Mouse (Mus musculus) c-Kit-negative CD71-positive TER-119-positive erythroid progenitor cells, embryonic 14.5 days (primary cell): ENCODE results near the gene Spata19.

Experiments used
- DNase-seq: peaks from one replicate; pipeline ENCODE4 v3.0.0-alpha.2; 2013; ENCODE audit warnings: low read depth, low spot score

The Spata19 gene

DNA sequence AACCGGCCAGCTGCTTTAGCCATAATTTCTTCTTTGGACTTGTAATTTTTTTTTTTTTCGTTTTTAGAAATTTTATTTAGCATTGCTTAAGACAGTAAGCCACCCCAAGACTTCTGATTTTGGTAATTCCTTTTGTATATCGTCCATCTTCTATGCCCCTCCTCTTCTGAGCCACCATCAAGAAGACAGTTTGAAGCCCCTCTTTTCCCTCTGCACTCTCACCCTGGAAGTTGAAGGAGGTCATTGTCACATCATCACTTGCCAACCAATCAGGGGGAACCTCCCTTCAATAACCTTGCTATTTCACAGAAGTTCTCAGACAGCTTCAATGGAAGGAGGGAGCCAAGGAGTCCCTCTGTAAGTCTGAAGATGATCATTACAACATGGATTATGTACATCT lies at the start of gene Spata19:
Spata19 (plus strand) TSS at position 301 of the 400 bp plus-strand sequence.
- no peak for DNase-seq

DNA sequence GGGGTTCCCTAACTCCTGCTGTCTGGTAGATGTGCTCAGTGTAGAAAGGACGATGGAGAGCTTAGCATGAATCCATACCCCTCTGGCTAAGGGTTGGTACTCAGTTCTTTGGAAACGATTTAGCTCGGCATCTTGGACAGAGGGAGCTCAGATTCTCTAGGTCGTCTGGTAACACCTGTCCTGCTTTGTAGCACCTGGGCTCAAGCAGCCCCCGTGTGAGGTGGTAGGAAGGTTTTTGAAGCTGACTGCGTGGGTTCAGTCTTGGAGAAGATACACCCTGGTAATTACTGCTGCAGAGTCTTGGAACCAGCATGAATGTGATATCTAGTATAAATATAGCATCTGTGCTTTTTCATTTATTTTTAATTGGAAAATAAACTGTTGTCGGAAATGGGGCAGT lies 43.5 kb upstream of the Spata19 start:
- DNase-seq: no peak

DNA sequence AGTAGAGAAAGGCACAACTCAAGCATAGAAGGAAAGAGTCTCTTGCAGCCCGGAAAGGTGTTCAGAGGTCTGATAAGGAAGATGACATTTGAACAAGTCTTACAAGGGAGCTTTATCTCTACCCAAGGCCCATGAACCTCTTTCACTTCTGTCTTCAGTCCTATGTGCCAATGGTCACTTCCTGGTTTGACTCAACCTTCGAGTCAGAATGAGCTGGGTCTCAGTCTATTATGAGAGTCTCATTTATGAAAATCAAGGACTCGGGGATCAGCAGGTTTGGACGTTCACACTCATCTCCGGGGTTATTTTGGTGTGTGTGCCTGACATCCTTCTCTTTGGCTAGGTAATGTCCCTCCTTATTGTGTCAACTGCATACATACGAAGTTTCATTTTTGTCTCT lies 38.7 kb upstream of the Spata19 start:
- DNase-seq: no peak

DNA sequence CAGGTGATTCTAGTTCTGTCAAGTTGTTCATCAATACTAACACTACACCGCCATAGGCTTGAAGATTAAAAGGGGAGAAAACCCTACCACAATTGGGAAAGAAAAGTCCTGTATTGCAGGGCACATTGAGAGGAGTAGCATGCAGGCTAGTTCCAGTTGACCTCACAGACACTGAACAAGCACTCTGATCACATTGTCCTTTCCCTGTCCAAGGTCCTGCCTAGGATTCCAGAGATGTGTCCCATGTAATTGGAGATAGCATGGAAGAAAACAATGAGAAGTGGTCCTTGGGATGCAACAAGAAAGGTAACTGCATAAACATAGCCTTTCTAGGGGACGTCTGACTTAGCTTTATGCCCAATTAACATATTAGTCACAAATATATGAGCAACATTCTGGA lies 29.4 kb upstream of the Spata19 start:
- no peak for DNase-seq

DNA sequence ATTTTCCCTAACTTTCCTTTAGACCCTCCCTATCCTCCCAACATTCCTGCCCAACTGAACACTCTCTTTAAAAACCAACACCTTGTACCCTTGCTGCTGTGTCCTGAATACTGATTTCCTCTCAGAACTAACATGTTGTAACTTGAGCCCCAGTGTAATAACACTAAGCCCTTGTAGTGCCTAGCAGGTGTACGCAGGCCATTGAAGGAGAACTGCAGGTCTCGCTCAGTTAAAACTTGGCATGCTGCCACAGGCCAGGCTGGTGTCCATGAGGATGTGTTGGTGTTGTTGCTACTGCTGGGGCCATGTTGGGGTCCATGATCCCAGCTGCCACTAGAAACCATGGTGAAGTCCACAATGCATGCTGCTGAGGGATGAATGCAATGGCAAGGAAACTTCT lies 27.5 kb upstream of the Spata19 start:
- no peak for DNase-seq

DNA sequence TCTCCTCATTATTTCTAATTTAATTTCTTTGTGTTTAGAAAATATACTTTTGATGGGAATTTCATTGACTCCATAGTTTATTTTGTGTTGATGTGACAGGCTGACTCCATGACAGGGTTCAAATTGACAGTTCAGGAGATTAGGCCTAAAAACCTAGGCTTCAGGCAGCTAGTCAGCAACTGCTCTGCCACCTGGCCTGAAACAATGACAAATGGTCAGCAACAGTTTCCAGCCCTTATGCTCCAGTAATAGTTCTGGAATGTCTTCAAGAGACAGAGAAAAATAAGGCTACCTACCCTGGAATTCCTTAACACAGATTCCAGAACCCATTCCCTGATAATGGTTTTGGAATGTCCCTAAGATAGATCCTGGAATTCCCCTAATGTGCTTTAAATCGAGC lies 20.9 kb upstream of the Spata19 start:
- no peak for DNase-seq

DNA sequence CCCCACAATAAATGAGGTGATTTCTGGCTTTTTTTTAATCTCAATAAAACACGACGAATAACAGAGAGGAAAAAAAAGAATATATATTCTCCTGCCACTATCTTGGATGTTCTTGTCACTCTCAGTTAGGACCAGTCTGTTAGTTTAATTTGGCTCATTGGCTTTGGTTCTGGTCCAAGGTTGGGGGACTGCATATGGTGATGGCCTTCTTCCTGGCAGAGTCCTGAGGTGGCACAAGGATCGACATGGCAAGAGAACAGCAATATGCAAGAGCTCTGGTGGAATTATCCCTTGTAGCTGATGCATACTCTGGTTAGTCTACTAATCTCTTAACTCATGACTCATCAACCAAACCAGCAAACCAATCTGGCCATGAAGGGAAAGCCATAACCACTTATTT lies 9.6 kb upstream of the Spata19 start:
- DNase-seq: no peak

DNA sequence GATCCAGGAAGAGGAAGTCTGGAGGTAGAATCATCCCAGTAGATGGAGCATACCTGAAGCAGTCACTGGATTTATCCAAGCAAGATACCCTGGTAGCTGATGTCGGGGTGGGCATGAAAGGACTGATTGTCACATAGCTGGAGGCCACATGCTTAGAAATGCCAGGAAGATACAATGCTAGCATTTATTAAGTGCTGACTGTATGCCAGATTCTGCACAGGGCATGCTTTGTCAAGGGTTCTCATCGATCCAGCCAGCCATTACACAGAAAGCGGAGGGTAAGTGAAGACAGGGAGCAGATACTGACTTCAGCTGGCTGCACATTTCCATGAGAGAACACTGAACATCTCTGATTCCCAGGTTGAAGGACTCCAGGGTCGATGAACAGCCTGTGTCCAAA lies 4.6 kb downstream of the Spata19 start:
- DNase-seq: no peak

DNA sequence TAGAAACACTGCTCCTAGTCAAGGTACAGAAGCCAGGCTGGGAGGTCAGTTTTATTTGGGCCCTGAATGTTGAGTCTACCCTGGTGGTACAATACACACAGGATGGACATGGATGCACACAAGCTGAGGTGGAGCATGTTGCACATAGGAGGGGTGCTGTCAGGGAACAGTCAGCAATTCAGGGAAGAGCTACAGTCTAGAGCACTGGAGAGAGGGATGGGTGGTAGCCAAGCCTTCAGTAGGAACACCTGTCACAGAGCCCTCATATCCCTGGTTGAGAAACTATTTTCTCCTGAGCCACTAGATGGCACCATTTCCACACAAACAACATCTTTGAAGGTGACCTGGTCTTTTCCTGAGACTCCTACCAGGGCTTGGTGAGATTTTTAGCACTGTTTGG lies 13.1 kb downstream of the Spata19 start:
- no peak for DNase-seq

DNA sequence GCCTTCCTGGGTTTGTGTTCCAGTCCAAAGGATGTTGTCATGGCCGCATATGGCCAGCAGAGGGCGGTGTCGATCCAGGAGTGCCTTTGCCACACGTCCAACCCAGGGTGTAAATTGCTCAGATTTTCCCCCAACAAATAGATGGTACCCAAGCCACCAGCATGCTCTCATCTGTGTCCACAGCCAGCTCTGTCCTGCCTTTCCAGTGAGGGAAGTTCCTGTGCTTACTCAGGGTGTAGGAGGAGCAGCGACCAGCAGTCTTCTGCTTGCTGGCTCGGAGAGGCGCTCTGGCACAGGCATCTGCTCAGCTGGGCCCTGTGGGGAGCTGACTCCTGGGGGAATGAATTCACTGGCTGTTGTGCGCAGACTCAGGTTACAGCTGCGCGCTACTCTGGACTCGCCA lies 17.5 kb downstream of the Spata19 start:
- DNase-seq: peak; percentile 12

DNA sequence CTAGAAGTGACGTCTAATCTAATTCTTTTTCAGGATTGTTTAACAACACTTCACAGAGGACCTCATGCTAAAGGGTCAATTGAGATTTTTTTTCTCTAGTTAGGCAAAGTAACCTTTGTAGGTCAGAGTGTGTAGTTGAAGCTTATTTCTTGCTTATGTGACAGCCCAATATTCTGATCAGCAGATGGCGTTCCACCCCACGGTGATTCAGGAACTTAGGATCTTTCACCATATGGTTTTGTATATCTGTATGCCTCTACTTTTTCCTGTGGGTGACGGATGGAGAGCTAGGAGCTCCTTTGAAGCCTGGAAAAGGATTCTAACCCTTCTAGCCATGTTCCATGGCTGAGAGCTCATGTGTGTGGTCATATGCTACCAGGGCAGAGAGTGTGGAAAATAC lies 27.9 kb downstream of the Spata19 start:
- no peak for DNase-seq

DNA sequence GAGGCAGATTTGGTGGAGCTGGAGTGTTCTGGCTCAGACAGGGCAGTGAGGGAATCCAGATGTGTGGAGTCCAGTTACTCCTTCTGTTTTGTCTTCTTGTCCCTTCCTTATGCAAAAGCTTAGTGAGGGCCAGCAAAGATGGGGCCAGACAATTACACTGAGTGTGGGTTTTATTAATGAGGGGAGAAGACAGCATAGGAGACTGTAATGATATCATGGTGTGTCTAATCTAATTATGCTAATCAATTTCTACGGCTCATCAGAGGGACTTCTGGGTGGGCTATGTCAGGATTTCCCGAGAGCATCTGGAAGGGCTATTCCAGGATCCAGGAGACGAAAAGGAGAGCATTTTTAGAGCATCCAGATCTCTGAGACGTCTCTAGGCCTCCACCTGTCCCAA lies 32.0 kb downstream of the Spata19 start:
- no peak for DNase-seq

DNA sequence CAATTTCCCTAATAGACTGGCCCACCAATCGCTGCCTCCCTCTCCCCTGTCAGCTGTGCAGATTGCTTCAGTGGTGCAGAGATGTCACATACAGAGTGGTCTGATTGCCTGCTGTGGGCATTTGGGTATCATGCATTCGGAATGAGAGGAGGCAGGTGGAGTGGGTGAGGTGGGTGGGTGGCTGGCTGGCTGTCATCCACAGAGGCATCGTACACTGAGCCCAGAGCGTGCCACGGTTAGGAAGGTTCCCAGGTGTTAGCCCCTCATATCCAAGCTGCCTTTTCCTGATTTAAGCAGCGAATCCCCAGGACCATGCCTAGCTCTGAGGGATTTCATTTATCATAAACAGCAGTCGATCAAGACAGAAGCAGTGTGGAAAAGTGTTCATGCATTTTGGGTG lies 36.7 kb downstream of the Spata19 start:
- no peak for DNase-seq

DNA sequence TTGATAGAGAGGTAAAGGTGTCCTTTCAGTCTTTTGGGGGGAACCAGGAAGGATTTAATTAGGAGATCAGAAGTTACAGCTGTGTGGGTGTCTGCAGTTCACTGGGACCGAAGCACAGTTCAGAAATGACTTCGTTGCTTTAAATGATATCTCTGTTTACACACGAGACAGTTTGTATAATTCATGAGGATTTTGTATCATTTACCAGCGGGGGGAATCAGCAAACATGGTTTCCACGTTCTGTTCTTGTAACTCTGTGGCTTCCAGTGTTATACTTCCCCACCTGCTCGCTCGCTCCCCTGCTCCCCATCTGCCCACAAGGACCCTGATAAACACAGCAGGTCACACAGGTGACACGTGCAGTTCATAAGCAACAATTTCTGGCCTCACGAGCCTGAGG lies 39.3 kb downstream of the Spata19 start:
- DNase-seq: no peak

DNA sequence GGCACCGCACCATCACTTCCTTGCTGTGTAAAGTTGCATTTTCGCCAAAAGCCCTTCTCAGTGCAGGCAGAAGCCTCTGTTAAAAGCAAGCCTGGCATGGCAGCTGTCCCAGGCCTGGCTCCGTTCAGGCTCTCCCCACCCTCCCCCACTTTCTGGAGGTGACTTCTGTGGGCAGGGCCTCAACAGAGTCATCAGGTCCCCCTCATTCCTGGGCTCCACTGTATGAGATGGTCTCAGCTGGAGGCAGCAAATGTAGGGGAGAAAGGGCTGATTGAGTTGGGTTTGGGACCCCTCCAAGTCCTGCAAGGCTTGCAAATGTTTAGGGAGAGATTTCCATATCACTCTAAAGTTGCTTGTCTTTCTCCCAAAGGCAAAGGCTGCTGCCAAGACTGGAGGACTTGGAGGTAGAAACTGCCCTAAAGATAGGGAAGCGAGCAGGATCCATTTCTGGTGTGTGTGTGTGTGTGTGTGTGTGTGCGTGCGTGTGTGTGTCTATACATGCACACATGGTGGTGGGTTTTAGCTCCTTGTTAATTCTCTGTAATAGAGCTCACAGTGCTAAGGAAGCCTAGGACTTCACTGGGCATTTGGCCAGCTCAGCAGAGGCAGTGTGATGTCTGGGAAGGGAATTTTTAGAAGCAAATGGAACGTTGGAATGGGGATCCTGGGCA lies 40.9 kb downstream of the Spata19 start:
- DNase-seq: no peak

DNA sequence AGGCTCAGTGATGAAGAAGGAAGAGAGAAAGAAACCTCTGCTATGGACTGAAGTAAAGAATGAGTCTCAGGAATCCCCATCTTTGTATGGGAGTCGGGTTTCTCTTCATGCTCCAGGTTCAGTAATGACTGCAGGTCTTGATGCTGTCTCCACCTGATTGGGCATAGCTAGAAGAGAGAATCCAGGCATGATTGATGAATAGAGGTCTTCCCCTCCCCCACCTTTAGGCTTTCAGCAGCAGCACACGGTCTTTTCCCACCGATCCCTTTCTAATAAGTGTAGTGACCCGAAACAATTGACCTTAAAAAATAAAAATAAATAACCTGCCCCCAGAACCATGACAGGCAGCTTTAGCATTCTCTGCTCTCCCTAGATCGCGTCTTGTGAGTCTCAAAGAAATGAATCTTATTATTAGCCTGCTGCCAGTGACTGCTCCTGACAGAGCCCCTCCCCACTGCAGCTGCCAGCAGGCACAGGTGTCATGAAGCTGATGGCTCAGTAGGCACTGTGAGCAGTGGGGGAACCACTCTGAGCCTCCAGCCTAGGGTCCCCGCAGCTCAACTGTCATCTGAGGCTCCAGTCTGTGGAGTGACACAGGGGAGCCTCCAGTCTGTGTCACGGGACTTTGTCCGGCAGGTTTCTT lies 53.3 kb downstream of the Spata19 start:
- DNase-seq: no peak
